In genomic region chr6:118477875-118478785, GRCm38 (mm10) we compare ENCODE assay signal across 9 mouse cellular contexts. TPM values are rescaled to one million over a fixed set of nuclear protein-coding genes. Genes with fewer than 3 reads are reported as not detected.
DNase-seq lines count a peak whose midpoint lies in the region; ATAC-seq and TF ChIP-seq lines count a peak whose summit lies in the region.
"Had no signal": no experiment of that assay in that cellular context is flagged by ENCODE, and none has a peak within 500 bp of the region (broad histone marks: within the 10 kb centered on the region; RNA-seq: fewer than 3 reads in every experiment).

No protein-coding gene starts in this region.

- no peak for TF ChIP-seq CTCF in olfactory bulb, adult 2 months (IDR thresholded peaks at IDR 0.05; ENCODE audit: insufficient read depth, low read depth, low read length)

- WGBS in embryonic facial prominence, embryonic 13.5 days = 20% methylated on average over 10 of the region's 10 CpGs
- WGBS in limb, embryonic 10.5 days = 41% methylated on average over 10 of the region's 10 CpGs
- 15% methylated on average over 10 of the region's 10 CpGs for WGBS in olfactory bulb, adult 2 months

- peaks cover 18% of the 10 kb centered on the region for H3K4me1 ChIP-seq in embryonic facial prominence, embryonic 13.5 days
- peaks cover 13% of the 10 kb centered on the region for H3K4me1 ChIP-seq in limb, embryonic 10.5 days
- no peaks in the 10 kb centered on the region; the same call in 1 of the 2 replicates for H3K4me1 ChIP-seq in olfactory bulb, adult 2 months (ENCODE audit: control insufficient read depth, insufficient read depth, low read length)

- peak overlapping the region; percentile 69 for H3K4me3 ChIP-seq in embryonic facial prominence, embryonic 13.5 days
- peak overlapping the region; percentile 76 for H3K4me3 ChIP-seq in limb, embryonic 10.5 days
- peak overlapping the region; percentile 60 for H3K4me3 ChIP-seq in olfactory bulb, adult 2 months (ENCODE audit: insufficient read depth, low read depth, low read length)

- no peaks in the 10 kb centered on the region for H3K27me3 ChIP-seq in embryonic facial prominence, embryonic 13.5 days
- H3K27me3 ChIP-seq in limb, embryonic 10.5 days (ENCODE audit: low read depth, poor library complexity, severe bottlenecking) = peaks cover 12% of the 10 kb centered on the region

- H3K9me3 ChIP-seq in embryonic facial prominence, embryonic 13.5 days = no peaks in the 10 kb centered on the region
- H3K9me3 ChIP-seq in limb, embryonic 10.5 days (replicated peaks) = no peaks in the 10 kb centered on the region

- ATAC-seq in embryonic facial prominence, embryonic 13.5 days (ENCODE audit: insufficient number of reproducible peaks, insufficient read depth, low FRiP score, low TSS enrichment, low read depth) = no peak

- H3K36me3 ChIP-seq in embryonic facial prominence, embryonic 13.5 days = peaks cover 23% of the 10 kb centered on the region
- peaks cover 13% of the 10 kb centered on the region for H3K36me3 ChIP-seq in limb, embryonic 10.5 days

- DNase-seq in kidney, postnatal 10 days = peak; percentile 15
- no peak for DNase-seq in kidney, postnatal 4 days
- peak; percentile 45 for DNase-seq in limb, embryonic 10.5 days (ENCODE audit: low spot score)
- no peak for DNase-seq in layer of hippocampus, adult 8-10 months (ENCODE audit: low spot score in 2 of 2)
- DNase-seq in spleen, adult 12 weeks (ENCODE audit: low spot score) = no peak
- no peak for DNase-seq in adrenal gland, adult 18-20 months (ENCODE audit: low spot score in 2 of 2)

- peak overlapping the region; percentile 92 for H3K27ac ChIP-seq in embryonic facial prominence, embryonic 13.5 days
- H3K27ac ChIP-seq in limb, embryonic 10.5 days = peak overlapping the region; percentile 91
- H3K27ac ChIP-seq in olfactory bulb, adult 2 months (ENCODE audit: insufficient read depth, low read depth, low read length) = no peak overlapping the region

- TF ChIP-seq POLR2A in olfactory bulb, adult 2 months (IDR thresholded peaks at IDR 0.05; ENCODE audit: insufficient read depth, low read depth, low read length) = no peak

- peak overlapping the region; percentile 73 for H3K4me2 ChIP-seq in embryonic facial prominence, embryonic 13.5 days

- peak overlapping the region; percentile 87 for H3K9ac ChIP-seq in embryonic facial prominence, embryonic 13.5 days

RNA-seq across cellular contexts. Expression of gene Zfp9, which starts 1.0 kb away (rescaled TPM):
- polyA plus RNA-seq in embryonic facial prominence, embryonic 13.5 days (2015; fragmentation: Nextera tagmentation; extraction: Ambion mirVana) = 14.3 and 15.6 TPM in 2 replicates
- 8.0 and 11.7 TPM in 2 replicates for polyA plus RNA-seq in limb, embryonic 10.5 days (2016; fragmentation: Nextera tagmentation; extraction: Ambion mirVana)
- not detected in 2 replicates for polyA plus RNA-seq in olfactory bulb, adult 2 months (2012; ENCODE audit: insufficient read depth, insufficient read length, low replicate concordance, missing spikeins)
- 10 to 100 TPM; 16.9 to 19.5 (median 18.3) TPM for total RNA-seq in layer of hippocampus, adult 8-10 months (2022)
- total RNA-seq in adrenal gland, adult 18-20 months (2021) = 1 to 10 TPM; 3.4 to 5.3 TPM
- total RNA-seq: neutrophil, adult 5-6 weeks had no signal

RNA-seq across cellular contexts. Expression of gene Zfp248, which starts 22.8 kb away (rescaled TPM):
- 12.1 and 13.4 TPM in 2 replicates for polyA plus RNA-seq in embryonic facial prominence, embryonic 13.5 days (2015; fragmentation: Nextera tagmentation; extraction: Ambion mirVana)
- polyA plus RNA-seq in limb, embryonic 10.5 days (2016; fragmentation: Nextera tagmentation; extraction: Ambion mirVana) = 11.5 and 12.3 TPM in 2 replicates
- polyA plus RNA-seq in olfactory bulb, adult 2 months (2012; ENCODE audit: insufficient read depth, insufficient read length, low replicate concordance, missing spikeins) = not detected in 2 replicates
- total RNA-seq in layer of hippocampus, adult 8-10 months (2022) = 10 to 100 TPM; 13.6 to 18.6 (median 16.2) TPM
- 1 to 10 TPM; 2.5 to 3.9 TPM for total RNA-seq in adrenal gland, adult 18-20 months (2021)

RNA-seq across cellular contexts. Expression of gene Bms1, which starts 58.9 kb away (rescaled TPM):
- 35.7 and 40.8 TPM in 2 replicates for polyA plus RNA-seq in embryonic facial prominence, embryonic 13.5 days (2015; fragmentation: Nextera tagmentation; extraction: Ambion mirVana)
- 55.6 and 58.2 TPM in 2 replicates for polyA plus RNA-seq in limb, embryonic 10.5 days (2016; fragmentation: Nextera tagmentation; extraction: Ambion mirVana)
- not detected in 2 replicates for polyA plus RNA-seq in olfactory bulb, adult 2 months (2012; ENCODE audit: insufficient read depth, insufficient read length, low replicate concordance, missing spikeins)
- total RNA-seq in layer of hippocampus, adult 8-10 months (2022) = 10 to 100 TPM; 23.1 to 26.2 (median 24.9) TPM
- 10 to 100 TPM; 23.9 to 32.7 TPM for total RNA-seq in adrenal gland, adult 18-20 months (2021)

Comparison
In these comparisons a context has a peak if more than half of its experiments do, and no peak if none do; other contexts are left out.
1. DNase-seq: peak in kidney, postnatal 10 days (single experiment) and limb, embryonic 10.5 days (single experiment); none in kidney, postnatal 4 days (0 of 2), layer of hippocampus, adult 8-10 months (0 of 2), spleen, adult 12 weeks (single experiment) and adrenal gland, adult 18-20 months (0 of 2).
2. RNA of gene Zfp248, which starts 22.8 kb away (polyA plus RNA-seq): 11.5 to 12.3 TPM in limb, embryonic 10.5 days and 12.1 to 13.4 TPM in embryonic facial prominence, embryonic 13.5 days; not detected in olfactory bulb, adult 2 months; every median in the first group is over 10 times any median in the second.
3. Peak in every context shown above with its lines, with median percentiles within 50 percentile points of each other: H3K4me3 ChIP-seq.